Mouse (Mus musculus) bone marrow, adult 2 months (tissue): ENCODE measurements at regions not wholly inside any gene's neighbourhood (a gene's known extent, or its start where the extent isn't known, plus 50 kb on each side); places are given as distances from the start of the nearest gene placed in this dataset.

Experiments used
- CTCF ChIP-seq: fragments of 200-500 bp; IDR thresholded peaks from 2 replicates; pipeline ENCODE4 v1.5.1; 2011; ENCODE audit warnings: low read length, control low read depth; ENCODE audit not compliant: control insufficient read depth, insufficient read depth
- POLR2A ChIP-seq: fragments of 200-500 bp; IDR thresholded peaks from 2 replicates; pipeline ENCODE4 v1.6.1; 2011; ENCODE audit warnings: low read depth, mild to moderate bottlenecking, control low read depth, low read length, borderline replicate concordance; ENCODE audit not compliant: control insufficient read depth

DNA sequence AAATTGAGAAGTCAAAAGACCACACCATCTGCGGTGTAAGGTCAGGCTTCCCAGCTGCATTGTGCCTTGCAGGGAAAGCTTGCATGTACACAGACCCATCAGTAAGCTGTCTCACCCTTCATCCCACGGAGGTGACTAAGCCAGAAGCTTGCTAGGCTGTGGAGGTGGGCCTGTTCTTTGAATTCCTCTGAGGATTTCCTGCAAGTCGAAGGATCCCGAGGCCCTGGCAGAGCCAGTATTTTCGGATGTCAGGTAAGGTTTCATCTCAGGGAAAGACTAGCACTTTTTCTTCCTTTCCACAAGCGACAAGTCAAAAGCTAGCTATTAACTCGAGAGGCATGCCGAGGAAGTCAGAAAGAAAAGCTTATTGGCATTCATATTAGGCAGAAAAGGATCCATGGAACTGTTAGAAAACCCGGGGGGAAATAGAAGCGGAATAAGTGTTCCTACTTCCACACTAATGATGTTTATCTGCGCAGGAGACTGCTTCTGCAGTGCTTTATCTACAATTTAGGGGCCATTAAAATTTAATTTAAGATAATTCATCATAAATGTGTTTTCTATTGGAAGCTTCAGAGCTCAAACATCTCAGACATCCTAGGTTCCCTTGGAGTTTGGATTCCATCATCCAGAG, 148.3 kb upstream of the Atp2b1 start:
- TF ChIP-seq CTCF (no peak), POLR2A (no peak)
